Mouse (Mus musculus) cerebellum, postnatal 25 days (tissue): ENCODE measurements around the gene Phldb1.

ENCODE experiments used
- DNase-seq, 2 experiments: peaks; one replicate each; pipeline ENCODE4 v3.0.0; 2021; ENCODE audit warnings: mixed read lengths in 2 of 2

The Phldb1 gene

DNA sequence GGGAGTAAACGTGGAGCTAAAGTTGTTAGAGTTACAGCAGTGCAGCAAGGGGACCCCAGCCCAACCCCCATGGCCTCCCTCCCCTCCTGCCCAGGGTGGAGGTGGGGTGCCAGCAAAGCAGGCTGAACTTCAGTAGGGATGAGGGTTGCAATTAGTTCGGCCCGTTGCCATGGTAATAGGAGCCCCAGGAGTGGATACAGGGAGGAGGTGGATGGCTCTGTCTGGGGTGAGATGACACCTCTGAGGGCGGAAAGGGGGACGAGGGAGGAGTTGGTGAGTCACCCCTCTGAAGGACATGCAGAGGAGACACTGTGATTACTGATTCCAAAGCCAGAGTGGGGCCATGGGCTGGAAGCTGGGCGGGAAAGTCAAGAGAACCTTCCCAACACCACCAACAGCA lies 26.1 kb downstream of the Phldb1 start:
- no peak for DNase-seq

GRCm38 (mm10) chr9:44708429-44708765 lies 26.6 kb downstream of the Phldb1 start:
- DNase-seq: peak; percentile 58 to 78

DNA sequence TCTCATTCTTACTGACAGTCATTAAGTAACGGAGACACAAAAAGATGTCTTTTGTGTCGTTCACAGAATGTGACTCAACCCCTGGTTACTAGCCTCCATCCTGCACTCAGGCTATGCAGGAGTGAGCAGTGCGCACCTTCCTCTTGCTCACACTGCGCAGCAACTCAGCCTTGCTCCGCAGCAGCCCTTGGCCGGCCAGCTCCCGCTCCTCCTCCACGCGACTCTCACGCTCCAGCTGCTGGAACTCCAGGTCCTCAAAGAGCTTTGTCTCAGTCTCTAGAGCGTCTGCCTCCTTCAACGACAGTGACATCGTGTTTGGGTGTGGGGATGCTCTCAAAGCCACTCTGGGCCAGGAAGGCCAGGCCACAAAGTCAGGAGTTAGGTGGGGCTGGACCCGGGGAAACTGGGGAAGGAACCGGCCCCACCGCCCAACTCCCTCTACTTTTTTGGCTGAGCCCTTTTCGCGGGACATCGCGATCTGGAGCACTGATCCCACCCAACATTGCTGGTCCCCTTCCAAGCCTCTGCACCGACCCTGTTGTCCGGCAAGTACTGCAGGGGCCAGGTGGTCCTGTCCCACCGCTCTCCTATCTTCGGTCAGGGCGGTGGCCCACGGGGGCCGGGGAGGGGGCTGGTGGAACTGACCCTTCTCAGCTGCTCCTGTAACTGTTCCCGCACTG lies 27.1 kb downstream of the Phldb1 start:
- no peak for DNase-seq

GRCm38 (mm10) chr9:44699730-44700129 lies 35.3 kb downstream of the Phldb1 start:
- no peak for DNase-seq

- DNase-seq: peak; percentile 53 to 60
These were observed 35.8 kb downstream of the Phldb1 start for GRCm38 (mm10) chr9:44699196-44699595.

GRCm38 (mm10) chr9:44697866-44698265 lies 37.1 kb downstream of the Phldb1 start:
- peak; percentile 66 to 72 for DNase-seq

DNA sequence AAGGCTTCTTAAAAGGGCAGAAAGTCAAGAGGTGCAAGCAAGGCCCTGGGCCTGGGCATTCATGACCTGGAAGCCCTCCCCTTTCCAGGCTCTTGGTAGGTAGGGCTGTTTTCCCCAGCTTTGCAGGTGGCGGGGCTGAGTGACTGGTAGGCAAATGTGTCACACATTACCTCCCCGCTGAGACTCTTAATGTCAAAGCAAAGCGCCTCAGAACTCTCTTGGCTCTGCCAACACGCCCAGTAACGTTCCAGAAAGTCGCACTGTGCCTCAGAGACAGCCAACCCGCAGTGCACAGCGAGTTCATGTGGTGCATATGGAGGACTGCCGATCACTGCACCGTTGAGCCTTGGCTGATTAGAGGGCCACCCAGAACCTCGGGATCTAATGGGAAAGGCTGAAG lies 41.9 kb downstream of the Phldb1 start:
- DNase-seq: peak; percentile 70 to 76

DNA sequence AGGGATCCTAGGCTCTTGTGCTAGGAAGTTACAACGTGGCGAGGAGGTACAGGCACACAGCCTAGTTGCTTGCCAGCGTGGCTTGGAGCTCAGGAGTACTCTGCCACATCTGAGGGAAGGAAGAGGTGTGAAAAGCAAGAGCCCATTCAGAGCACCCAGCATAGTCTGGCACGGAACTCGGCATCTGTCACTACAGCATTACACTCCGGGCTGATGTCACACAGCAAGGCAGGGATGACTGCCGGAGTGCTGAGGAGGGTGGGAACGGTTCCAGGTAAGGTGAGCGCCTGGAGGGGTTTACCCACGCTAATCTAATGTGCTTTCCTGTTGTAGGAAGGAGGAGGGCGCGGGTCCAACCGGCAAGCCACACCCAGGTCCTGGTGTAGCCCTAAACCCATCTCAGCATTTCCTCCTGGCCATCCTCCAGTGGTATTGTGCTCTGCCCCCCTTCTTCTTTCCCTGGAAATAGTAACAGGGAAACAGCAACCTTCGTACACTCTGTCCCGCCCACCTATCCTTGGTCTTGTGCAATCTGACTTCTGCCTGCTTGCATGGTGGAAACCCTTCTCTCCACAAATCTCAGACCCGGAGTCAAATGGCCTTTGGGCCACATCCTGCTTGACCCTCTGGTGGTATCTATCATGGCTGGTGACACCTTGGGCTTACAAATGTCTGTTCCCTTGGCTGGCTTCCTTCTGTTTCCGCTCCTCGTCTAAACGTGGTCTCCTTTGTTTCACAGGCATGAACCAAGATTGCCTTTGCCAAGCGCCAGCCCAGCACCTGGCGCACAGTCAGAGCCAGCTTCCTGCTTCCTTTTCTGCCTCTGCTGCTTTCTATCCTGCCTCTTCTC lies 43.1 kb downstream of the Phldb1 start:
- DNase-seq: peak; percentile 88 to 89

GRCm38 (mm10) chr9:44690641-44691040 lies 44.4 kb downstream of the Phldb1 start:
- DNase-seq: no peak

- DNase-seq: no peak
These were observed 47.0 kb downstream of the Phldb1 start for GRCm38 (mm10) chr9:44688013-44688412.

GRCm38 (mm10) chr9:44686638-44687037 lies 48.4 kb downstream of the Phldb1 start:
- no peak for DNase-seq

DNA sequence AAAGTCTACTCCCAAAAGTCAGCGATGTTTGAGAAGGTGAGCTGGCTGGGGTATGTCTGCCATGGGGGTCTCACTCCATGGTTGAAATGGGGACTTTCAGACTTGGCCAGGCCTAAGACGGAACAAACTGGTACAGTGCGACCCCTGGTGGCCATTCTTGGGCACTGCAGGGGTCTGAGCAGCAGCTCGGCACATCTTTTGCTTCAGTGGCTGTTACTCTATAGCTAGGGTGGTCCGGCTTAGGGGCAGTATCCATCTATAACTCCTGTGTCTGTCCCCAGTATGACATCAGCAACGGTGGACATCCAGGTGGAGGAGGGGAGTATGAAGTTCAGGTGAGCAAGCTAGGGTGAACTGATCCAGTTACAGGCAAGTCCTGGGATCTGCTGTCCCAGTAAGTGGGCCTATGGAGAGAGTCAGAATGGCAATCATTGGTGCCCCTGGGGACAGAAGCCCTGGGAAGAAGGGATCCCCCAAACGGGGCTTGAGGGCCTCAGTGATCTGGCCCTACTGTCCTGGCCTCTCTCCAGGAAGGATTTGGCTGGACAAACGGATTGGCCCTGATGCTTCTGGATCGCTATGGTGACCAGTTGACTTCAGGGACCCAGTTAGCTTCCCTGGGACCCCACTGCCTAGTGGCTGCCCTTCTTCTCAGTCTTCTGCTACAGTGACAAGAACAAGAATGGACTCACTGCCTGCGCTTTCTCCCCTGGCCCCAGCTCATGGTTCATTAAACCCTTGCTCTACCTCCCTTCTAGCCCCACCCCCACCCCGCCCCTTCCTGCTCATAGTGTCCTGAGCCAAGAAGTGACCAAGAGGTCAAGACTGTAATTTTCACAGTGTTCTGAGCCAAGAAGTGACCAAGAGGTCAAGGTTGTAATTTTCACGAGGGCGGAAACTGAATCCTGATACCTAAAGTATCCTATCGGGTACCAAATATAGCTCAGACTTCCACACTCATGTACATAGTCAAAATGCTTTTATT lies 49.4 kb downstream of the Phldb1 start:
- DNase-seq: peak; percentile 81 to 85

DNA sequence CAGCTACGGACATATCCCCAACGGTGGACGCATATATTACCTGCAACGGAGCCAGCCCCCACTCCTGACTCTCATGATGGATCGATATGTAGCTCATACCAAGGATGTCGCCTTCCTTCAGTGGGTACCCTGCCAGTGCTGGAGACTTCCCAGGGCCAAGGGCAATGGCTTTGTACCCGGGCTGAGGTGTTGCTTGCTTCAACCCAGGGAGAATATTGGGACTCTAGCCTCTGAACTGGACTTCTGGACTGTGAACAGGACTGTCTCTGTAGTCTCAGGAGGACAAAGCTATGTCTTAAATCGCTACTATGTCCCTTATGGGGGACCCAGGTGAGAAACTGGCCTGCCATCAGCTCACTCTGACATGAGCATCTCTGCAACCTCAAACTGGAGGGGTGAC lies 52.0 kb downstream of the Phldb1 start:
- DNase-seq: no peak

GRCm38 (mm10) chr9:44679565-44679964 lies 55.4 kb downstream of the Phldb1 start:
- no peak for DNase-seq

DNA sequence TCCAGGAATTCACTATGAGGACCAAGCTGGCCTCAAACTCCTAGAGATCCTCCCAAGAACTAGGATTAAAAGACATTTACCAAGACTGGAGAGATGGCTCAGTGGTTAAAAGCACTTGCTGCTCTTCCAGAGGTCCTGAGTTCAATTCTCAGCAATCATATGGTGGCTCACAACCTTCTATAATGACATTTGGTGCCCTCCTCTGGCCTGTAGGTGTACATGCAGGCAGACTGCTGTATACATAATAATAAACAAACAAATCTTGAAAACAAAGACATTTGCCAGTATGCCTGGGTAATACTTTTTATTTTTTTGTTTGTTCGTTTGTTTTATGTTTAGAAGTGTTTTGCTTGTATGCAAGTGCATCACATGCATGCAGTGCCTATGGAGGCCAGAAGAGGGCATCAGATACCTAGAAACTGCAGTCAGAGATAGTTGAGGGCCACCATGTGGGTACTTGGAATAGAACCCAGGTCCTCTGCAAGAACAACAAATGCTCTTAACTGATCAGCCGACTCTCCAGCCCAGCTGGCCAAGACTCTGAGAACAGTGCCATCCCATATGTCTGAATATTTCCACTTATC lies 56.6 kb downstream of the Phldb1 start:
- no peak for DNase-seq

DNA sequence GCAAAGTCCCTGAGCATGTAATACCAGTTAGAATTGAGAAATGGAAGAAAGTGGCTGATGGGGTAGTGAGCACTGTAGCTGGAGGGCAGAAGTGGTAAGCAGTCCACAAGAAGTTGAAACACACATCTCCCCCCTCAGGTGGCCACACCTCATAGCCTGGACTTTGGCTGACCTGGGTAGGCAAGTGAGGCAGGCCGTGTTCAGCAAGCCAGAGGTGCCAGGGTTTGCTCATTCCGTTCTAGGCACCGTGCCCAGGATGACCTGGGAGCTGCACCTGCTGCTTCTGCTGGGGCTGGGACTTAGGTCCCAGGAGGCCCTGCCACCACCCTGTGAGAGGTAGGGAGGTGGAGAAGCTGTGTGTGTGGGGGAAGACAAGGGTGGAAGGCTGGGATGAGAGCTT lies 62.0 kb downstream of the Phldb1 start, which contains the start of gene Treh:
TSS of gene Treh (plus strand) at position 229 of the 400 bp plus-strand sequence.
- DNase-seq: no peak

GRCm38 (mm10) chr9:44672291-44672865 lies 62.6 kb downstream of the Phldb1 start:
- DNase-seq: no peak

GRCm38 (mm10) chr9:44671416-44671815 lies 63.6 kb downstream of the Phldb1 start:
- no peak for DNase-seq

DNA sequence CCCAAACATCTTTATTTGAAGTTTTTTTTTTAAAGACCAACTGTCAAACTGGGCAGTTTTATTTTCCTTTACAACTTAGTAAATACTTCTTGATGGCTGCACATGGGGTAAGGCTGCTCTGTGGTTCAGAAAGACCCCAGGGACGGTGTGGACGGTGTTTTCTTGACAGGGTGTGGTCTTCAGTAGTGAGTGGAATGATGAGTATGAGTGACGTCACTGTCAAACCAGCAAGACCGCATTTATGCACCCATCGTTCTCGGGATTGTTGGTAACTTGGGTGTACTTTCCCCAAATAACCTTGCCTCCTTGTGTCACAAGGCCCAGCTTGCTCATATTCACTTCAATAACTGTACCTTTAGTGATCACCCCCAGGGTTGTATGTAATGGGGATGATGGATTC lies 71.3 kb downstream of the Phldb1 start:
- no peak for DNase-seq

DNA sequence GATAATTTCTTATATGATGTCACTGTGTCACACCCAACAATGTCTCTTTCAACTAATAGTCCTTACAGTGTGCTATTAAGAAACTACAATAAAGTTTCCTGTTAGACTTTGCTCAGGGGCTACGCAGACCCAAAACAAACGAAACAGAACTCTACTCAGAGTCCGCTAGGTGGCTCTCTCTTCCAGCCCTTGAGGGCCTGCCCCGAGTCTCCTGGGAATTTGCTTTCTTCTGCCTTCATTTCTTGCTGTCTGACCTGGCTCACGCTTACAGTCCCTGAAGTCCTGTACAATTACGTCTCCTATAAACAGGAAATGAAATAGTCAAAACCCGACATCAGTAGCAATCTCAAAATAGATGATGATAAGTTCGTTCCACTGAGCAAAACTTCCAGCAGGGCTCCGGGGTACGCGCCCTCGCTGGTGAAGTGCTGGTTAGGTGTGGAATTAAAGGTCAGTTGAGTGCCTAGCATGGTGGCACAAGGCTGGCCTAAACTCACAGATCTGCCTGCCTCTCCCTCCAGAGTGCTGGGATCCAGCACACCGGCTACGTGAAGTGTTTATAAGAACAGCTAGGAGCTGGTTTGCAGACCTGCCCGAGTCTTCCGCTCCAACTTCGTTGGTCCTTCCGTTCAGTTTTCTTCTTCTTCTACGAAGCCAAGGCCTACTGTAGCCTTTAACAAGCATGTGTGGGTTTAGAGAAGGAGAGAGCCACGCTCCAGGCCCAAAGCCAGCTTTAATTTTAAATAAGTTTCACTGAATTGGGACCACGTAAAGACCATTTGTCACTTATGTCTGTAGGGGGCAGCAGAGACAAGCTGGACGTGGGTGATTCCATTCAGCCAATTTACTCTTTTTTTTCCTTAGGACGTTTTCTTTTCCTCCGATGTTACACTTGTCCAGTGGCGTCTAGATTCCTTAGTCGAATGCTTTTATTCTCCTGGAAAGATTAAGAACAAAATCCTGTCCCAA lies 79.6 kb downstream of the Phldb1 start:
- DNase-seq: peak; percentile 60 to 76

GRCm38 (mm10) chr9:44653896-44654295 lies 81.1 kb downstream of the Phldb1 start:
- DNase-seq: no peak
